Mouse (Mus musculus) cerebellum, adult (tissue): ENCODE data around the gene Grm6.

Experiments used
- ATAC-seq: cut with Nextera tagmentation; 2 replicates; pipeline ENCODE4 v1.9.2; 2017; ENCODE audit warnings: mild to moderate bottlenecking, moderate library complexity, mixed read lengths; ENCODE audit not compliant: insufficient number of reproducible peaks, low FRiP score, low TSS enrichment

The Grm6 gene

GRCm38 (mm10) chr11:50913301-50913700 is 62.8 kb downstream of the Grm6 start:
- no peak for ATAC-seq

- no peak for ATAC-seq
These were observed 64.0 kb downstream of the Grm6 start for GRCm38 (mm10) chr11:50914461-50914860.
